Mouse (Mus musculus) retina, adult 2 months (tissue): Measurements from ENCODE around the gene Apol6.
"Not testable (repeated sequence)": the region's sequence is repeated elsewhere in the genome, so short reads cannot be mapped to it uniquely, and the experiment has no call there.

Source experiments
- DNase-seq: peaks from one replicate; pipeline ENCODE4 v3.0.0-alpha.2; 2012; ENCODE audit warnings: low read depth, low spot score

Apol6 gene

GRCm38 (mm10) chr15:77031271-77031670 is 13.3 kb upstream of the Apol6 start:
- DNase-seq = no peak

DNA sequence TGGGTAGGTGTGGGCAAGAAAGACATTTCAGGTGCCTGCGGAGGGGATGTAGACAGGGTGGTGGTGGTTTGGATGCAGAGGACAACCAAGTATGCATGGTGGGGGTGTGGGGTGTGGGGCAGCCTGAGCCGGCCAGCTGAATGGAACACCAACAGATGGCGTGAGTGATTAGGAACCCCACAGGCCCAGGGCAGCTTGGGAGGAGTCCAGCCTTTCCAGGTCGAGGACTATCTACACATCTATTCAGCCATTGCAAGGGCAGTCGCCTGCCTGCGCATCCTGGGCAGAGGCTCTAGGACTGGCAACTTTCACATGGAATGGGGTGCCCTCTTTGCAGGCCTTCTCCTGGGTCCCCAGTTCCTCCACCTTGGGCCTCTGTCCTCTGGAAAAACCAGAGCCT is 10.0 kb upstream of the Apol6 start:
- no peak for DNase-seq

GRCm38 (mm10) chr15:77035643-77036042 is 8.9 kb upstream of the Apol6 start:
- DNase-seq = no peak

GRCm38 (mm10) chr15:77036320-77036988 is 8.1 kb upstream of the Apol6 start:
- no peak for DNase-seq

- no peak for DNase-seq
Observed at GRCm38 (mm10) chr15:77036989-77037277, 7.6 kb upstream of the Apol6 start.

DNA sequence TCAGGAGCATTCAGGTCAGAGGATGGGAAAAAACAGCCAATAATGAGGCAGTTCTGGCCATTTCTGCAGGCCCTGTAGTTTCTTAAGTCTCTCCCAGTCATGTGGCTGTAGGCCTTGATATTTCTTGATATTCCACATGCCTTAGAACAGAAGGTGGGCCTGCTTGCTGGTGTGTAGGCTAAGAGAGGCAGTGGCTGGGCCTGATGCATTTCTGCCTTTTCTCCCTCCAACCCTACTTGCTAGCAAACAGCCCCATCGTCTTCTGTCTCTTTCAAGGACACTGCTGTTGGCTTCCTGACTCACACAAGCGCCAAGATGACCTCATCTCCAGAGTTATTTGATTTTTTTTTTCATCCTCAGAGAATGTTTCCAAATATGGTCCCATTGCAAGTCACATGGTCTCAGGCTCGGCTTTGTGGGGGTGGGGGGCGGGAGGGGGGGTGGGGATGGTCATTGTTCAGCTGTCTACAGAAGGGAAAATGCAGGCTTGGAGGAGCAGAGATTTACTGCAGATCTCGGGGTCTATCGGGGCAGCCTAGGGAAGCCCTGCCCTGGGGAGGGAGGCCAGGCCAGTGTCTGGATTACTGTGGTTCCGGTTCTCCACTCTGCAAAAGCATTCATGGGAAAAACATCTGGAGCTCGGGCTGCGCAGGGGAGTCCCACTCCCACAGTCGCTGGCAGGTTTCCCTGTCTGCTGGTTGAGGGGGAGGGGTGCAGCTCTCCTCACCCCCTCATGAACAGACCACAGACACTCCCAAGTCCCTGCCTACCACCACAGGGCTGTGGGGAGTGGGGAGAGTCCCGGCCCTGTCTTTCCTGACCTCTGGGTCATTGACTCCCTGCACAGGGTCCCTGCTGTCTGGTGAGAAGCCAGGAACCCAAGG is 7.0 kb upstream of the Apol6 start:
- no peak for DNase-seq

- no peak for DNase-seq
Observed at GRCm38 (mm10) chr15:77039211-77039700, 5.3 kb upstream of the Apol6 start.

- no peak for DNase-seq
Observed at GRCm38 (mm10) chr15:77040784-77041183, 3.7 kb upstream of the Apol6 start.

GRCm38 (mm10) chr15:77045609-77046008 is 1.1 kb downstream of the Apol6 start:
- no peak for DNase-seq

GRCm38 (mm10) chr15:77050570-77050969 is 6.0 kb downstream of the Apol6 start, which contains the start of gene Mb:
TSS of gene Mb (minus strand) at chr15:77050670.
- no peak for DNase-seq

DNA sequence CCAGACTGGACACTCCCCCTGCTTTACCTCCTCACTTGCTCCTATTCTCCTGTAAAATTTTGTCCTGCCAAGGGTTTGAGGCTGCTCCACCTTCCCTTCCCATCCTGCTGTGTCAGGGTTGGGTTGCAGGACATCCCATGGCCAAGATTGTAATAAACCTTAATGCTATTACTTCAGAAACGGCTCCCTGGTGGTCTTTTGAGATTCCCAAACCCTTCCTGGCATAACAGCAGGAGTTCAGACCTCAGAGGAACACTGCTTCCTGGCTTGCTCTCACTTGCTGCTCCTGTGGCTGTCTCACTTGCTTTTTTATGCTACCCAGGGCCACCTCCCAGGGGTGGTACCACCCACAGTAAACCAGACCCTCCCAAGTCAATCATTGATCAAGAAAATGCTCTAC is 7.6 kb downstream of the Apol6 start:
- DNase-seq = no peak

DNA sequence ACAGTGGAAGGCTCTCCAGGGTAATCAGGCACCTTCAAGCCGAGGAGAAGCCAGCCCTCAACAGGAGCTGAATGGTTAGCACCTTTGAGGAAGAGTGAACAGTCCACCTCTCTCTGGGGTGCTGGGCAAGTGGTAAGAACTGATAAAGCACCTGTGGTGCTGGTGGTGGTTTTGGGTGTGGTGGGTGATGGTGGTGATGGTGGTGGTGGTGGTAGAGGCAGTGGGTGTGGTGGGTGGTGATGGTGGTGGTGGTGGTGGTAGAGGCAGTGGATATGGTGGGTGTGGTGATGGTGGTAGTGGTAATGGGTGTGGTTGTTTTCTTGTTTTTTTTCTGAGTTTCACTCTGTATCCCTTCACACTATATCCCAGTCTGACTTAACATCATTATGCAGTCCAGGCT is 8.5 kb downstream of the Apol6 start:
- no peak for DNase-seq

GRCm38 (mm10) chr15:77054611-77055175 is 10.2 kb downstream of the Apol6 start:
- no peak for DNase-seq

DNA sequence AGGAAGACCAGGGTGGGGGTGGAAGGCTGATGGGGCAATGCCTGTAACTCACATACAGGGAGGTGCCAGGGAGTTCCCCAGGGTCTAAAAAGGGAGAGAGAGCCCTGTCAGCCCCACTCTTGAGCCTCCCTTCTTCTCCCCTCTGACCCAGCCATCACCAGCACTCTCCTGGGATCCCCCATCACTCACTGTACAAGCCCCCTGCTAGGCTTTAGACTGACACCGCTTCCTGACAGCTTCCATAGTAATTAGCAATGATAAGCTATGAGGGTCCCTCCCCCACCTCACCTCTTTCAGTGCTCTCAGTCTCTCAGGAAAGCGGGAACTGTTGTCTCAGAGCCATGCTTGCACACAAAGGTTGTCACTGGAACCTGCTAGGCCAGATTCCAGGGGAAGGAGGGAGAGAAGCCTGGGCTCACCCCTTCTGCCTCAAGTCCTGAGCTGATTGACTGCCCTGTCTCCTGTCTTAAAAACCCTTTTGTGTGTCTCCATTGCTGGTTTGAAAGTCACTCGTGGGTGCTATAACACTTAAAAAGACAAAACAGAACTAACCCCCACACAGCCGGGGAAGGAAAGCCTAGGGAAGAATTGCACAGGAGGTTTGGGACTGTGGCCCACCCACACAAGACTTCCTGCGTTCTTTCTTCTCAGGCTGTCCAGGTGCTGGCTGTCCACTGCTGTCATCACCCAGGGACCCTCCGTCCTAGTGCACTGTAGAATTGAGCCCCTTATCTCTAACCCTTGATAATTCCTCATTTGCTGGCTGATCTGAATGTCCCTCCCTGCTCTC is 11.7 kb downstream of the Apol6 start:
- no peak for DNase-seq

GRCm38 (mm10) chr15:77056791-77057051 is 12.2 kb downstream of the Apol6 start:
- no peak for DNase-seq

- DNase-seq = no peak
Observed at GRCm38 (mm10) chr15:77058566-77058965, 14.0 kb downstream of the Apol6 start.

- DNase-seq = not testable (repeated sequence)
Observed at GRCm38 (mm10) chr15:77059416-77059815, 14.9 kb downstream of the Apol6 start.

GRCm38 (mm10) chr15:77062746-77063145 is 18.2 kb downstream of the Apol6 start:
- DNase-seq = no peak

- no peak for DNase-seq
Observed at GRCm38 (mm10) chr15:77065259-77065852, 20.8 kb downstream of the Apol6 start.

GRCm38 (mm10) chr15:77066233-77066632 is 21.7 kb downstream of the Apol6 start:
- no peak for DNase-seq

DNA sequence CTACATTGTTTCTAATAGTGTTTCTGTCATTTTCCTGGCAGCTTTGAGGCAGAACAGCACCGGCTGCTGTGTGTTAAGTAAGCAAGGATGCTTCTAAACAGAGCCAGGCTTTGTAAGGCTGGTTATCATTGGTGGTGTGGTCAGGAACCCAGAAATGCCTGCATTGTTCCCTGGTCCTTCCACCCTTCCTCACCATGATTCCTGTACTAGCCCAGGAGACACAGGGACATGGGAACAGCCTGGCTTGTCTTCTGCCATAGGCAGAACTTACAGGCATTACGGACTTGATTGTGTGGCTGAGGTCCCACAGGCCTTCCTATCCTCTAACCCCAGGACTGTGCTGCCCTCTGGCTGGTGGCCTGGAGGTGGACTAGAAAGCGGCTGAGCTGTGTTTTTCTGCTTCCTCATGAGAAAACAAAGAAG is 23.9 kb downstream of the Apol6 start:
- DNase-seq = no peak

DNA sequence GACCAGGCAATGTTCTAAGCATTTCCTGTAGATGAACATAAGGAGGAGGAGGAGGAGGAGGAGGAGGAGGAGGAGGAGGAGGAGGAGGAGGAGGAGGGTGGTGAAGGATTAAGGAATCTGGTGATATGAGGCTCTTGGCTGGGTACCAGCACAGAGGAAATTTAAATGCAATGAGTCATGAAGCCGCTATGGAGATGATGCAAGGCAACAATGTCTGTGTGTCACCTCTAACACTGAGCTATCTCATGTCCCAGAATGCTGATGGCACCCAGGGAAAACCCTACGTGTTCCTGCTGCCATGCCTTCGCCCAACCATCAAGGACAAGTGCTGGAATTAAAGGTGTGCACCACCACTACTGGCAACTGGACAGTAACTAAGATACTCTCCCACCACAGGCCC is 24.5 kb downstream of the Apol6 start:
- no peak for DNase-seq
